Mouse (Mus musculus): ENCODE measurements around the gene Ndufv3.

The Ndufv3 gene

GRCm38 (mm10) chr17:31519946-31520838 is at the start of gene Ndufv3, which contains the start of gene Wdr4:
Gene Ndufv3, plus strand, starts transcription at chr17:31520115.
Gene Wdr4, minus strand, starts transcription at chr17:31519980.
- DNase-seq, result peak; percentile 99 to 100

GRCm38 (mm10) chr17:31470766-31471418 is 49.0 kb upstream of the Ndufv3 start:
- no peak for DNase-seq

- no peak for DNase-seq
Measured at GRCm38 (mm10) chr17:31474388-31474787, 45.5 kb upstream of the Ndufv3 start.

GRCm38 (mm10) chr17:31478606-31479005 is 41.3 kb upstream of the Ndufv3 start:
- DNase-seq, result no peak

GRCm38 (mm10) chr17:31479108-31479844 is 40.6 kb upstream of the Ndufv3 start:
- DNase-seq, result no peak

GRCm38 (mm10) chr17:31486616-31487198 is 33.2 kb upstream of the Ndufv3 start:
- no peak for DNase-seq

GRCm38 (mm10) chr17:31487433-31488060 is 32.4 kb upstream of the Ndufv3 start:
- DNase-seq, result peak; percentile 28 to 54

GRCm38 (mm10) chr17:31491355-31491754 is 28.6 kb upstream of the Ndufv3 start:
- no peak for DNase-seq

- DNase-seq, result peak; percentile 82 to 86
Measured at GRCm38 (mm10) chr17:31492416-31492815, 27.5 kb upstream of the Ndufv3 start.

- DNase-seq, result no peak
Measured at GRCm38 (mm10) chr17:31494989-31495388, 24.9 kb upstream of the Ndufv3 start.

- no peak for DNase-seq
Measured at GRCm38 (mm10) chr17:31497726-31498125, 22.2 kb upstream of the Ndufv3 start.

GRCm38 (mm10) chr17:31499725-31500124 is 20.2 kb upstream of the Ndufv3 start:
- DNase-seq, result no peak

- no peak for DNase-seq
Measured at GRCm38 (mm10) chr17:31500416-31500815, 19.5 kb upstream of the Ndufv3 start.

- no peak for DNase-seq
Measured at GRCm38 (mm10) chr17:31500908-31501307, 19.0 kb upstream of the Ndufv3 start.

GRCm38 (mm10) chr17:31502261-31502927 is 17.5 kb upstream of the Ndufv3 start:
- peak in 1 of 2 experiments; percentile 21 for DNase-seq

GRCm38 (mm10) chr17:31503337-31503736 is 16.6 kb upstream of the Ndufv3 start:
- DNase-seq, result no peak

- DNase-seq, result no peak
Measured at GRCm38 (mm10) chr17:31503936-31504335, 16.0 kb upstream of the Ndufv3 start.

- DNase-seq, result peak; percentile 55 to 74
Measured at GRCm38 (mm10) chr17:31505013-31505412, 14.9 kb upstream of the Ndufv3 start.

- peak; percentile 32 to 59 for DNase-seq
Measured at GRCm38 (mm10) chr17:31506282-31506681, 13.6 kb upstream of the Ndufv3 start.

- no peak for DNase-seq
Measured at GRCm38 (mm10) chr17:31510944-31511343, 9.0 kb upstream of the Ndufv3 start.

- DNase-seq, result peak; percentile 90 to 93
Measured at GRCm38 (mm10) chr17:31511792-31512495, 8.0 kb upstream of the Ndufv3 start.
